Mouse (Mus musculus) cortical plate, adult 2 months (tissue): ENCODE results near the gene Armc7.

Source experiments
- CTCF ChIP-seq: fragments of 200-500 bp; IDR thresholded peaks from 2 replicates; pipeline ENCODE4 v1.5.1; 2011; ENCODE audit warnings: mild to moderate bottlenecking, control low read depth, low read length; ENCODE audit not compliant: insufficient read depth; ENCODE audit errors: extremely low read depth
- POLR2A ChIP-seq: fragments of 200-500 bp; IDR thresholded peaks from 2 replicates; pipeline ENCODE4 v1.6.1; 2011; ENCODE audit warnings: mild to moderate bottlenecking, low read length, control low read depth; ENCODE audit not compliant: insufficient read depth; ENCODE audit errors: extremely low read depth

DNA sequence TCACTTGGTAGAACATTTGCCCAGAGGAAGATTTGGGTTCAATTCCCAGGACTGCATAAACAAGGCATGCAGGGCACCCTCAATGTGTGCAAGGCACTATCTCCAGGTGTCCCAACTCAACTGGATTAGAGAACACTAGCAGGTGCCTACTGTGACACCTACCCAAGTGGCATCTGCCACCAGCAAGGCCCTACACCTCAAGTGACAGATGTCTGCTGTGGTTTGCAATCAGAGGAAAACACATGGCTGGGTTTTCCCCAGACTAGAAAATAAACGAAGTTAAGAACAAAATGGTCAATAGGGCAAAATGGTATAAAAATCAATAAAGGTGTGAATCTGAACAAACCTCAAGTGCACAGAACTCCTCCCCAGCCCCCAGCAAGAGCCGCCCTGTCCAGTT is 32.6 kb downstream of the Armc7 start:
- TF ChIP-seq CTCF, result no peak
- no peak for TF ChIP-seq POLR2A
